Mouse (Mus musculus) Muller cell, postnatal 12 days (primary cell): ENCODE data around the gene Sult1a1.

Source experiments
- DNase-seq: peaks from one replicate; pipeline ENCODE4 v3.0.0-alpha.2; 2015; ENCODE audit errors: inconsistent ontology term

Gene Sult1a1

GRCm38 (mm10) chr7:126663646-126664045 is 12.6 kb downstream of the Sult1a1 start:
- peak; percentile 8 for DNase-seq

GRCm38 (mm10) chr7:126659771-126660170 is 16.5 kb downstream of the Sult1a1 start:
- DNase-seq: no peak

DNA sequence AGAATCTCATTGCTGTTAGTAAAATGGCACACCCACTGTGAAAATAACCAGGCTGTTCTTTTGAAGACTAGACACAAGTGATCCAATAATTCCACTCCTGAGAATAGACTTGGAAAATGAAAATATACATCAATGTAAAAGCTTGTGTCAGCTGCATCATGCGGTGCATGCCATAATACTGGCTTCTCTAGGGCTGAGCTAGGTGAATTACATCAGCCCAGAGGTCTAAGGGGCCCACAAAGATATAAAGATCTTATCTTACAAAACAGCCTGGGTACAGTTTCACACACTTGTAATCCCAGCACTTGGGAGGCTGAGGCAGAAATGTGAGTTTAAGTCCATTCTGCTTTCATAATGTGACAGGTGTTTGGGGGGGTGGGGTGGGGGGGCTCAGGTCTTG is 18.7 kb downstream of the Sult1a1 start:
- no peak for DNase-seq

GRCm38 (mm10) chr7:126655695-126656094 is 20.5 kb downstream of the Sult1a1 start:
- DNase-seq: no peak

- DNase-seq: no peak
Measured at GRCm38 (mm10) chr7:126653991-126654390, 22.2 kb downstream of the Sult1a1 start.

- DNase-seq: no peak
Measured at GRCm38 (mm10) chr7:126650852-126651251, 25.4 kb downstream of the Sult1a1 start.

GRCm38 (mm10) chr7:126649231-126650051 is 26.8 kb downstream of the Sult1a1 start, which contains the start of gene Sgf29:
TSS of gene Sgf29 (plus strand) at chr7:126649309.
- DNase-seq: peak; percentile 95

DNA sequence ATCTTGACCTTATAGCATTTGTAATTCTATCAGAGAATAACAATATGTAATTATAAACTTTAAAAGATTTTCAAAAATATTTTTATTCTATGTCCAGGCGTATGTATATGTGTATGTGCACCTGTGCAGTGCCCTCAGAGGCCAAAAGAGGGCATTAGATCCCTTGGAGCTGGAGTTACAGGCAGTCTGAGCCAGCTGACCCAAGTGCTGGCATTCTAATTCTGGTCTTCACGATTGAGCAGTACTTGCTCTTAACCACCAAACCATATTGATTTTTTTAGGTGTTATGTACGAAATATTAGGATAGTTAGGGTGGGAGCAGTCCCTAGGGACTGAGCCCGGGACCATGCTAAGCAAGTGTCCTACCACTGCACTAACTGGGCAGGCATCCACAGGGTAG is 27.7 kb downstream of the Sult1a1 start:
- DNase-seq: no peak

DNA sequence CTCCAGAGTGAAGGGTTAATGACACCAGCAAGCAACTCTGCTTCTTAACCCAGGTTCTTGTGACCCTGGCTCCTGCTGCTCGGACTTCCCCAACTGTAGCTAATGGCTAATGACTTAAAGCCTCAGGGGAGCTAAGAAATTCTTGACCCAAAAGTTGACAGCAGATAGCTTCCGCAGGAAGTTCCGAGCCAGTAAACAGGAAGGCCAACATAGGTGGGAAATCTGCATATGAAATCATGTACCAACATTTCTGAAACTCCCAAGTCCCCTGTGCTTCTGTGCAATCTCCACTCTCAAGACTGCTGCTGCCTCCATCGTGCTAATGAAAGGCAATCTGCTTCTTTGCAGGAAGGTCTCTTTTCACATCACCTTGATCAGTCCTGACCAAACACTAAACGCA is 30.5 kb downstream of the Sult1a1 start:
- DNase-seq: no peak

DNA sequence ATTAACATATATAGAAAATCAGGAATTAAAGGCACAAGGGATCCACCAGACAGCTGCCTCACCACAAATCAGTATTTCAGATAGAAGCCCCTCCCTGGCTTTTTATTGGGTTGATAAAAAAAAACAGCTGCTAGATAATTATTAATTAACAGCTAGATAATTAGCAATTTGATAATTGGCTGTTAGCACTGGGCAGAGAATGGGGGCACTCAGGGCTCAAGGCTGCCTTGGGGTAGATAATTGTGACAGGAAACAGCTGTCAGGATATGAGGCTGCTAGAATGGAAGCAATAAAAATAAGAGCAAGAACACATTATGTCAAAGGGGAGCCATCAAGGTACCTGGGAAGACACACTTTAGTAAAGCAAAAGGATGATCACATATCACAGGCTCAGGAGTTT is 31.3 kb downstream of the Sult1a1 start:
- no peak for DNase-seq

- no peak for DNase-seq
Measured at GRCm38 (mm10) chr7:126644345-126644744, 31.9 kb downstream of the Sult1a1 start.

DNA sequence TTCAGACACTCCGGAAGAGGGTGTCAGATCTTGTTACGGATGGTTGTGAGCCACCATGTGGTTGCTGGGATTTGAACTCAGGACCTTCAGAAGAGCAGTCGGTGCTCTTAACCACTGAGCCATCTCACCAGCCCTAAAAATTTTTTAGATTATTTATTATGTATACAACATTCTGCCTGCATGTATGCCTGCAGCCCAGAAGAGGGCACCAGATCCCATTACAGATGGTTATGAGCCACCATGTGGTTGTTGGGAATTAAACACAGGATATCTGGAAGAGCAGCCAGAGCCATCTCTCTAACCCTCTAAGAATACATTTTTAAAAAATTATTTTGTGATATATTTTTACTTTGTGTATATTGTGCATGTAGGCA is 33.0 kb downstream of the Sult1a1 start:
- peak; percentile 24 for DNase-seq

DNA sequence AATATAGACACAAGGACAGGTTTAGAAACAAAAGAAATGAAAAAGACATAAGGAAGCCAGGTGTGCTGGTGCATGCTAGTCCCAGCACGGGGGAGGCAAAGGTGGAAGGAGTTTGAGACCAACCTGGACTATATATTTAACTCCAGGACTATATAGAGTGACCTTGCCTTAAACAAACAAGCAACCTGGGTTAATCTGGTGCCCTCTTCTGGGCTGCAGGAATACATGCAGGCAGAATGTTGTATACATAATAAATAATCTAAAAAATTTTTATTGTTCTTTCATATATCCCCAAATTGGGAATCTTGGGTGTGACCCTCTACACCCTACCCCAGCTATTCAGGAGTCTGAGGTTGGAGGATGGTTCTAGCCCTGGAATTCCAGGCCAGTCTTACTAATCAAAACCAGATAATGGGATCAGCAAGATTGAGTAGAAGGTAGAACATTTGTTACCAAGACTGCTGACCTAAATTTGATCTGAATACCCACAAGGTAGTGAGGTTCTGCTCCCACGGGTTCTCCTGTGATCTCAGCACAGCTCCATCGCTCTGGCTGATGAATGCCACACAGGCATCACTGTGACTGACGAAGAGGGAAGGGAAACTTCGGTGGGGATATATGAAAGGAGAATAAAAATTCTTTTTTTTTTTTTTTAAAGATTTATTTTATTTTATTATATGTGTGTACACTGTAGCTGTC is 33.5 kb downstream of the Sult1a1 start:
- no peak for DNase-seq

- peak; percentile 37 for DNase-seq
Measured at GRCm38 (mm10) chr7:126636733-126637520, 39.3 kb downstream of the Sult1a1 start.

DNA sequence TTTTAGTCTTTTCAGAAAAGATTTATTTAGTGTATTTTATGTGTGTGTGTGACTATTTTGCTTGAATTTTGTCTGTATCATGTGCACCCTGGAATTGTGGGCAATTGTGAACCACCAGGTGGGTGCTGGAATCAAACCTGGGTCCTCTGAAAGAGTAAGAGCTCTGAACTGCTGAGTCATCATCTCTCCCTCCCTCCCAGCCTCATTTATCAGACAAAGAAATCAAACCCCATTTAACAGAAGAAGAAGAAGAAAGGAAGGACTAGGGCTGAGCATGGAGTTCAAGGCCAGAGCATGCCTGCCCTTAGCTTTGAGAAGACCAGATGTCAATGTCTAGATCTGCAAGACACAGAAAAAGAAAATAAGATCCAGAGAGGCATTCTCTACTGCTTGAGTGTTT is 40.9 kb downstream of the Sult1a1 start:
- DNase-seq: no peak

GRCm38 (mm10) chr7:126632478-126632877 is 43.8 kb downstream of the Sult1a1 start:
- no peak for DNase-seq

GRCm38 (mm10) chr7:126630824-126631518 is 45.3 kb downstream of the Sult1a1 start, which contains the start of gene Nupr1:
TSS of gene Nupr1 (minus strand) at chr7:126630861.
- DNase-seq: peak; percentile 31

- DNase-seq: peak; percentile 95
Measured at GRCm38 (mm10) chr7:126629915-126630314, 46.3 kb downstream of the Sult1a1 start.

- peak; percentile 94 for DNase-seq
Measured at GRCm38 (mm10) chr7:126628111-126628510, 48.1 kb downstream of the Sult1a1 start.

- no peak for DNase-seq
Measured at GRCm38 (mm10) chr7:126625807-126626600, 50.2 kb downstream of the Sult1a1 start.

DNA sequence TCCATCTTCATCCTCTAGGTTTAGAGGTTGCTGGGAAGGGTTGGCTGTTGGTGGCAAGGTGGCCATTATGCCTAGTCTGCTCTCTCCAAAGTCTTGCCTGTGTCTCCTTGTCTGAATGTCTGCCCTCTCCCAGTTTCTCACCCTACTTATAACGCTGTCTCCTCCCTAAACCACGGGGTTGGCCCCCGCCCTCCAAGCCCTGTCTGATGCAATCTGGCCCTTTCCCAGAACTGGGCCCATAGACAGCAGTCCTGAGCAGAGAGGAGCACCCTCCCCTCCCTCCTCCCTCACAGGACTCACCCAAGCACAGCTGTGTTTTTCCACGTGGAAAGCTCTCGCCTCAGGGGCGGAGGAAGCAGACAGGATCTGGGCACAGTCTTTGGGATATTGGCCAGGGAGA is 50.9 kb downstream of the Sult1a1 start:
- peak; percentile 97 for DNase-seq
